Mouse (Mus musculus): ENCODE results near the gene Rxra.

The Rxra gene

DNA sequence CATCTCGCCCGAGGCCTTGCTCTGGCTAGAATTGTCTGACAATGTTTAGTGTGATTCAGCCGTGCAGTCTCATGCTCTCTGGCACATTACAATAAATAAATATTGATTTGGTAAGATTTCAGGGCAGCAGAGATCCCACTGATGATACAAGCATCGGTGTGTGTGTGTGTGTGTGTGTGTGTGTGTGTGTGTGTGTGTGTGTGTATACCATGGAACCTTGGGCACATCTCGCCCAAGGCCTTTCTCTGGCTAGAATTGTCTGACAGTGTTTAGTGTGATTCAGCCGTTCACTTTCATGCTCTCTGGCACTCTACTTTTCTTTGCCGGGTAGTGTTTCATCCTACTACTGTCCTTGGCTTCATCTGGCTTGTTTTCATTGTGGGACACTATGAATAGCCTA, 130.5 kb downstream of the Rxra start:
- no peak for DNase-seq (ENCODE audit: low read depth, low spot score)

DNA sequence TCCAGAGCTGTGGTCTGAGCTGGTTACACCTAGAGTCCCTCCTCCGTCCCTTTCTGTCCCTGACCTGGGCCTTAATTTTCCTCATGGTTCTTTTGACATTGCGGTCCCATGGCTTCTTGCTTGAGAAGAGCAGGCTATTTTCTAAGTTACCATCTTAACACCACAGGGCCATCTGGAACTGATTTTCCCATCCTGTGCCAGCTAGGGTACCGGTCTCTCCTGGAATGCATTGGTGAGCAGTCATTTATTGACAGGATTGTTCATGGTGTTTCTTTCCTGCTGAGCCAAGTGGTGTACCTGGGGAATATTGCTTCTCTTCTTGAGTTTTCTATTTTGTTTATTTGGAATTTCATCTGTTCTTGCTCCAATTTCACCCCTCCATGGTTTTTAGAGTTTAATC, 131.4 kb downstream of the Rxra start:
- DNase-seq (ENCODE audit: low read depth, low spot score), result no peak

DNA sequence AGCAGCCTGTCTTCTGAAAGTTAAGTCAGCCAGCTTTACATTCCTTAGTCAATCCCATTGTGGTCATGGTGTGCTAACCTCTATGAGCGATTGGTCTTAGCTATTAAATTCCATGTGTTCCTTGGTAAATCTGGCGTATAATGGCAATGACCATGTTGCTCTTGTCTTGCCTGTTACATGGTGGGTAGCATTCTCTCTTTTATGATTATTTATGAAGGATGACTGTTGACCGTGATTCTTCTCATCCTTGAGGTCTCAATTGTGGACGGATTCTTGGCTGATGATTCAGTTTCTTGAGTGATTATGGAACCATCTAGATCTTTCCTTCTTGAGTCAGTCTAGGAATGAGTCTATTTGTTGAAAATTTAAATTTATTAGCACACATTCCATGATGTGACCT, 133.7 kb downstream of the Rxra start:
- DNase-seq (ENCODE audit: low read depth, low spot score), result no peak
